Mouse (Mus musculus) A20 (cell line): Measurements from ENCODE around the gene Myrf.

Experiments used
- DNase-seq: peaks from one replicate; pipeline ENCODE4 v3.0.0-alpha.2; 2011; ENCODE audit warnings: low read depth, low spot score

The Myrf gene

DNA sequence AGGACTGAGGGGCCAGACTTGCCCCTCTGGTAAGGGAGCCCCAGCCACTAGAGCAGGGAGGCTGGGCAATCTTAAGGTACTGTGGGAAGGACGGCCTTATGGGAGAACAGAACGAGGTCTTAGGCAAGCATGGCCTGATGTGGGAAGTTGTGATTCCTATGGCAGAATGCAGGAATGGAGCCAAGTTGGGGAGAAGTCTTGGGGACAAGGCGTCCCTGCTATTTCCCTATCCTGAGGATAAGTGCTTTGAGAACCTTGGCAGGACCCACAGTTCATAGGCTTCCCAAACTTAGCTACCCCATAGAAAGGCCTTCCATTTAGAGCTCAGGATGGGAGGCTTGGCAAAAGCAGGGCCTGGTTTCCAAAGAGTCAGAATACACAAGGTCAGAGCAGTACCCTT is 31.7 kb downstream of the Myrf start:
- DNase-seq, result no peak

DNA sequence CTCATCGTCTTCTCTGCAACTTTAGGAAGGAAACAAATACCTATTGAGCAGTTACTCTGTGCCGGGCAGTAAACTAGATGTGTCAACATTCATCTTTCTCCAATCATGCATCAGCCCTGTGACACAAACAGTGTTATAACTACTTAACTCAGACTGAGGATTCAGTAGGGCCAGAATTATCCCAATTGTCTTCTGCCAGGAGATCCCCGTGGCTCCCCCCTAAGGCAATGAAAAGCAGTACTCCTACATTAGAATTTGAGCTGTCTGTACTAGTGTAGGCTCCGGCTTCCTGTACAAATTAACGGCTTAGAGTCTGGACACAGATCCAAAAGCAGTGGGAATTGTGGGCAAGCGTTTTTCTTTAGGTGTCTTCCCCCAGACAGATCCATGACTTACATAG is 35.5 kb downstream of the Myrf start:
- DNase-seq, result no peak

DNA sequence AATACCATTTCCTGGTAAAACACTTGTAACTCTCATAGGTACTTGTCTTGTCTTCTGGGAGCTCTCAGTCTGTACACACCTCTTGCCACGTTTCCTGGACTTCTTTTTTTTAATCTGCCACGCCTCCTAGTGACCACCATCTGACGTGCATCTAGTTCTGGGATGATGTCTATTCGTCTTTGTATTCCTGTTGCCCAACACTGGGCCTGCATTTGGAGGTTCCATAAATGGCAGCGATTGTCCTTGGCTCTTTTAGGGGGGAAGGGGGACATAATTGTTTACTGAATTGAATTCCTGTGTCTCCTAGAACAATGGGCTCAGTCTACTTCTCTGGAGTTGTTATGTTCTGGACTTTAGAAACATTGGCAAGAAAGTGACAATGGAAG is 35.9 kb downstream of the Myrf start:
- DNase-seq, result peak; percentile 65

DNA sequence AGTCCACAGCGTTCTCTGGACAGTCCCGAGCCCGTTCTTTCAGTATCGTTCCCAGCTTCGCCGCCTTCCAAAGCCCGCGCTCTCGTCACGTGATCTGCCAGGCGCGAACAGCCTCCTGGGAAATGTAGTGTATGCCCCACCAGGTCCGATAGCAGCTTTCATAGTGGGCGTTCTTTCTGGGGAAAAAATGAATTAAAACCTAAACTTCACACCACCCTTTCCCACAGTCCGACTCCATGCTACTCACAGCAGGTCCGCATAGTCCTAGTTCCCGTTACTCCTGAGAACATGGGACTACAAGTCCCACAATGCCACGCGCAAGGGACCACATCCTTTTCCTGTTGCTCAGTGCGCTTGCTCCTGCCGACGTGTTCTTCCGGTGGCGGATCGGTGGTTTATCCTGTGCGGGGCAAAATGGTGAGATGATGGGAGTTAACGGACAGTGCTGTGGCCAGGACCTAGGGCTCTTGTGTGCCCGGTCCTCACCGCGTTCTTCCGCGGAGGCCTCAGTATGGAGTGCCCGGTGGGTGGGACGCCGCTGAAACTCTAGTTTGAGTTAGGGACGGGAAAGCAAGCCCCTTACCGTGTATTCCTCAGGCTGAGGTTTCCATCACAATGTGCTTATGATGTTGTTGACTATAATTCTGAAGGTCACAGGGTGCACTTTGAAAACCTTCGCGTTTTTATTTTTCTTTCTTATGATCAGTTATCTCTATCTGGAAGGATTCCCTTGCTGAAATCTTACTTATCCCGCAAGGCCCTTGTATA is 36.5 kb downstream of the Myrf start, which contains the start of the genes Tmem258 and Fen1:
Tmem258 (plus strand) TSS at position 167 of the 768 bp plus-strand sequence.
Fen1 (minus strand) TSS at position 322 of the 768 bp plus-strand sequence.
- peak; percentile 93 for DNase-seq

DNA sequence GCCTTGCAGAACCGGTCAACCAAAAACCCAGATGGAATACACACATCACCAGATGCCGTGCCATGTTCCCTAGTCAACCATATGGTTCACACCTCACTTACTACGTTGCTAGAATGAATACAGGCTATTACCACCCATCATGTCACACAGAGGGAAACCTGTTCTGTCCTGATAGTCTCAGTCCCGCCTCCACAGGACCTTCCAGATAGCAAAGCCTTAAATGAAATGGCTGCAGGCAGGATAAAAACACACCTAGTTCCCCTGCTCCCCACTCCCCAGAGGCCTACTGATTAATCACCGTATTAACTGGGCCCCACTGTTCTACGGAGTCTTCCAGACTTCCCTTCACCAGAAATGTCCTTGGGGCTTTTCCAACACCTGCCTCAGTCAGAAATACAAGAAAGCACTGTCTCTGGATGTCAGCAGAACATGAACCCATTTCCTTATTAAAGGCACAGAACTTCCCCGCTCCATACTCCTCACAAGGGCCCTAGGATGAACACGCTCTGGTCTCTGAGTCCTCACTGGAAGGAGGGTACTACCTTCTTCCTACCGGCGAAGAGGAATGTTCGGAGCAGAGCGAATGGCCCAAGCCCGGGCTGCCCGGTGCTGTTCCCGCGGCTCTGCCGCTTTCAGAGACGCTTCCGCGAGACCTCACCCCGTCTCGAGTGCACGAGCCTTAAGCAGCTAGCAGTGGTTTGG is 37.3 kb downstream of the Myrf start:
- DNase-seq, result no peak

DNA sequence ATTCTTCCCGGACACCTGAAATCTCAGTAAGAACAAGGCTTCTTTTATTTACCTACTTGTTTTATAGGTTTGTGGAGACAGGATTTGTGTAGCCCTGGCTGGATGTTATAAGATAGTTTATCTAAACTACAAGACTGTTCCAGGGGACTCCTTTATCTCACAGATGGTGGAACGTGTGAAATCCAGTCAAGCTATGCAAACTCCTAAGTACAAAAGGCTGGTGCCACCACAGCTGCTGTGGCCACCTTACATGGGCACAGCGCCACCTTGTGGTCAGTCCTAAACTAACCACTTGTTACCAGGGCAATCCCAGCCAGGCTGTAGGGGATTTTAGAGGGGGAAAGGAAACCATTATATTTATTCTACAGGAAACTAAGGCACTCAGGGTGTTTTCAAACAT is 41.8 kb downstream of the Myrf start:
- DNase-seq, result peak; percentile 82

DNA sequence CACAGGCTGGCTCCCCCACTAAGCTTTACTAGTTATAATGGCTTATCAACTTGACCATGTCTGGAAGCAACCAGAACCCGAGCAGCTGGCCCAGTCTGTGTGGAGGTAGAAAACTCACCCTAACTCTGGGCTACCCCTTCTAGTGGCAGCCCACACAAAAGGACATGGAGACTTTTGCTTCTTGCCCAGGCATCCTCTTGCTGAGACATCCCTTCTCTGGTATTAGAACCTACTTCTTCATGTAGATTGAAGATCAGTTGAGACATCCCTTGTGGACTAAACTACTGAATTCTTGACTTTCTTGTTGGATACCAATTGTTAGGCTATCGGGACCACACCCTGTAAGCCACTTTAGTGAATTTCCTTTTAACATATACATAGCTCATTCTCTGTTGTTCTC is 42.3 kb downstream of the Myrf start:
- DNase-seq, result no peak

DNA sequence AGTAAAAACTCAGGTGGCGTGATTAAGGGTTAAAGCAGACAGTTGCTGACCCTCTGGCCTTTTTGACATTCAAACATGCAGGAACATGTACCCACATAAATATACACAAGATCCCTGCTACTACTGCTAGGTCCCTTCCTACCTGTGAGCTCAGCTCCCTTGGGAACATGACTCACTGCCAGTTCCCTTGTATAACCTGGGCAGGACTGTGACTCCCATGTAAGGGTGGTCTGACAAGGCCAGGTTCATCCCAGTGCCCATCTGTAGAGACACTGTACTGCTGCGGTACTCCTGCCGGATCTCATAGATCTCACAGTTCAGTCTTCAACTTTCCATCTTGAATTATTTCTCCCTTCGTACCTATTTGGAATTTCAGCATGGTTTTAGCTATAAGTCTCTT is 43.4 kb downstream of the Myrf start:
- no peak for DNase-seq

DNA sequence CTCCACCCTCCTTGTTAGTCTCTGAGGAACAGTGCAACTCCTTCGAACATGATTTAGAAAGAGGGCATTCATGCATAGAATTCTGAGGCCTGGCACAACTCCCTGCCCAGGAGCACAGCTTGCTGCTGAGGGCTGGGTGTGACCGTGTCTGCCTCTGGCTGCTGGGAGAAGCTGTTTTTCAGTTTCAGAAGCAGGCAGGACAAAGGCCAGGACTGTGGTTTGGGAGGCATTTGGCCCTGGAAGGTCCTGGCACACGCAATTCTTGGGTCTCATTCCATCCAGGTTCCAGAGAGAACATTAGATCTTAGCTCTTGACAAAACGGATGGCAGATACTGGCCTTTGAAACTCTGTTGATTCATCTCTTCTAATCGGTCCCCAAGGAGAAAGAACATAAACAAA is 45.3 kb downstream of the Myrf start:
- DNase-seq, result no peak

DNA sequence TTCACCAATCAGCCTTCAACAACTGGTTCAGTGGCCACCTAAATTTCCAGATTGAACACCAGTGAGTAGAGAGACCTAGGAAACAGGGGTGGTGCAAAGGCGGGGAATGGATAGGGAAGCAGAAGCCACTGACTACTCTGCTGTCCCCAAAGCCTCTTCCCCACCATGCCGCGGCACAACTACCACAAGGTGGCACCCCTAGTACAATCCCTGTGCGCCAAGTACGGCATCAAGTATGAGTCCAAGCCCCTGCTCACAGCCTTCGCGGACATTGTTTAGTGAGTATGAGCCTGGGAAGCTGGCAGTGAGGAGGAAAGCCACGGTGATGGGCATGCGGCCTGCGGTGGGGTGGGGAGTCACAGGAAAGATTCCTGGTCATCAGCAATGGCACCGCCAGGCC is 46.2 kb downstream of the Myrf start:
- no peak for DNase-seq

DNA sequence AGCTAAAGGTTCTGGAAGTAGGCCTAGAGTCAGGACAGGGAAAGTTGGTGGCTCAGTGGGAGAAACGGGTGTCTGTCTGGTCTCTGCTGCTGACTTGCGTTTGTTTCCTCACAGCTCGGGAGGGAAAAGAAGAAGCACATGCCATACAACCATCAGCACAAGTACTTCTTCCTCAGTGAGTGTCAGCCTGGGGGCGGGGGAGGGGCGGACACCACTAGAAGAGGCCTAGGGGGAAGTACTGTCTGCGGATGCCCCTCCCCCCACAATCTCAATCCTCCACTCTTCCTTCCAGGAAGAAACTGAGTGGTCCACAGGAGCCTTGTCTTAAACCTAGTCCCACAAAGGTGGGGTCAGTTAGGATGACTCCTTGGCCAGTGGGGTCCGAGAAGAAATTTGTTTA is 49.2 kb downstream of the Myrf start:
- no peak for DNase-seq

DNA sequence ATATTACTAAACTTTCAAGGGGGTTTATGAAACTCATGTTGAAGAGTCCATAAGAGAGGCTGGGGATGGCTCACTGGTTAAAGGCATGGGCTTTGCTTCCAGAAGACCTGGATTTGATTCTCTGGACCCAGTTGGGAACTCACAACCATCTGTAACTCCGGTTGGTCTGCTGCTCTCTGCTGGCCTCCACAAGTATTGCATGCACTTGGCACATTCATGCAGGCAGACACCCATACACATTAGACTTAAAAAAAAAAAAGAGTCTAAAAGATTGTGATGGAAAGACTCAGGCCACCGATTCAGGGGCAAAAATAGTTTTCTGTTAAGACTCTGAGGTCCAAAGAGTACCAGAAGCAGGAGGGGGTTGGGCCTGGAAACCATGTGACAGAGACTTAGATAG is 49.8 kb downstream of the Myrf start:
- peak; percentile 60 for DNase-seq

DNA sequence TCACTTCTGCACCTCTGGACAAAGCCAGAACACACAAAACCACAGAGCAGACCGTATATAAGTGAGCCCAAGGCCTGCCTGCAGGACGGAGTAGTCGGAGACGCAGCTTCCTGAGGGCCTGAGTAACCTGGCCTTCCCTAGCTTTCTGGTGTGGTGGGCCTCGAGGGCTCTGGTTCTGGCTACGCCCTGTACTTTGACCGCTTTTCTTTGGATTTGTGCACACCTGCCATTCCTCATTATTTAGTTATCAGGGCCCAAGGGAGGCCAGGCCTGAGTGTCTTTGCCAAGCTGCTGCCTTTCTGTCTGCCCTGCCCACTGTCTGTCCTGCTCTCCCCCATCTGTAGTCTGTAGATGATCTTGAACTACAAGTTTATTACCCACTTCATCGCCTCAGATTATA is 50.6 kb downstream of the Myrf start:
- DNase-seq, result no peak

DNA sequence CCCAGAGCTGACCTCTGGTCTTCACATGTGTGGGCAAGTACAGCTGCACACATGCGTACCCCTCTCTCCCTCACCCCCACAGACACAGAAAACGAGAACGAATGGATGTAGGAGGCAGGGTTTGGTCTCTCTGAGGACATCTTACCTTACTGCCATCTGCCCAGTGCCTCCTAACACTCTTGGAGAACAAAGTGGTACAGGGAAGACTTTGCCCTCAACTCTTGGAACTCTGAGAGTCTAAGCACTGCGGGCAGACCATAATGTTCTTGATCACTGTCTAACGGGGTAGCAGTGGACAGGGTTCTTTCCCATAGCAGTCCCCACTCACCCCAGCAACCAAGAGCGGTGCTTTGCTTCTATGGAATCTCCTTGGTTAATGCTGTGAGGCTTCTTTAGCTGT is 51.5 kb downstream of the Myrf start:
- DNase-seq, result no peak

DNA sequence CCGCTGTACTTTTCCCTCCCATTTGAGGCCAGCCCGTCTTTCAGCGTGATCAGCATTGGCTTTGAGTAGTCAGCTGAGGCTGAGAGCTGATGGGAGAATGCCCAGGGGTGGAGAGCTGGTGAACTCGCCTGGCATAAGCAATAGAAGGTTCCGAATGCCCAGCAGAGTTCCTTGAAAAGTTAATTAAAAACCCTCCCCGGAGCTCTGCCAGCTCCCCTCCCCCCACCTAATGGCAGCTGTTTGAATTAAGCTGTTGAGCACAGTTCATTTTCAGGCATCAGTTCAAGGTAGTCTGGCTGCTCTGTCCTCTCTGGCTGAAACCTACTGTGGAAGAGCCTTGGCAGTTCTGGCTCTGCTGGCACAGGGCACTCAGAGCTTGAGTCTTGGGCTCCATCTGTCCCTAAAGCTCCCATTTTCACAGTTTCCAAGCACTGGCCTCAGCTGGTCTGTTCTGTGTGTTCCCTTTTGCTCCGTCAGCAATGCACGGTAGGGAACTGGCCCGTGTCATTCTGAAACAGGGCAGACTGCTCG is 52.2 kb downstream of the Myrf start:
- no peak for DNase-seq

DNA sequence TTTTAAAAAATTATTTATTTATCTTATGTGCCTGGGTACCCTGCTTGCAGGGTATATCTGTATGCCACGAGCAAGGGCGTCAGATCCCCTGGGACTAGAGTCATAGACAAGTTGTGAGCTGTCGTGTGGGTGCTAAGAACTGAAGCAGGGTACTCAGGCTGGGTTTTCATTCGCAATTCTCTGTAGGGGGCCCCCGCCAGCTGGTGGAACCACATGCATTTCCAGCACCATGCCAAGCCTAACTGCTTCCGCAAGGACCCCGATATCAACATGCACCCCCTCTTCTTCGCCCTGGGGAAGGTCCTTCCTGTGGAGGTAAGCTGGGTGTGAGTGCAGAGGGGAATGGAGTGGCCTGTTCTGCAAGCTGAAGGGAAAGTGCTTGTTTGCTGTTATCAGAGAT is 54.0 kb downstream of the Myrf start:
- no peak for DNase-seq

DNA sequence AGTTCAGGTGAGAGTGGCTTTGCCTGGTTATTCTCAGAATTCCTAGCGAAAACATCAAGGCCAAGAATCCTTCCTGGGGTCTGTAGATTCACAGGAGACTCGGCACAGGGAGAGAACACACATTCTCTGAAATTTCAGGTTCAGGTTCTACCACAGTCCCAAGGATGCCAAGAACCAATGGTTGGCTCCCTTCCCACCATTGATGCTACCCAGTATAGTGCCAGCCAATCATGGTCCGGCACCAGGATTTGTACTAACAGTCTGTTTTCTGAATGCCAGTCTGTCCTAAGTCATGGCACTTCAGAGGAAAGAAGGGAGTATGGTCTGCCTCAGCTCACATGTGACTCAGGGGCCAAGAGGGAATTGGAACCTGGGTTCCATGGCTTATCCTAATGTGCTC is 54.7 kb downstream of the Myrf start:
- DNase-seq, result no peak

DNA sequence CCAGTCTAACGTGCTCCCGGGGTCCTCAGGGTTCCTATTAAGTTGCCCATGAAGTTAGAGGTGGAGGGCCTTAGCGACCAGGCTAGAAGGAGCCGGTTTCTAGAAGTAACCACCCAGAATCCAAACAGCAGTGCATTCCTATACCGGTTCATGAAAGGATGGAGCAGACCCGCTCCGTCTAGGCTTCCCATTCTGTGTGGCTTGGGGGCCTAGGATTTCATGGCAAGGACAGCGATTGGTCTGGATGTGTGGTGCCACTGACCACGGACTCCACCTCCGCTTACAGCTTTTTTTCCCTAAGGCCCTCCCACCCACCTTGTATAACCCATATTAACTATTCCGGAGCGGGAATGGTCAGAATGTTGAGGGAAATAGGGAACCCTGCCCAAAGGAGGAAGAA is 56.5 kb downstream of the Myrf start:
- no peak for DNase-seq

DNA sequence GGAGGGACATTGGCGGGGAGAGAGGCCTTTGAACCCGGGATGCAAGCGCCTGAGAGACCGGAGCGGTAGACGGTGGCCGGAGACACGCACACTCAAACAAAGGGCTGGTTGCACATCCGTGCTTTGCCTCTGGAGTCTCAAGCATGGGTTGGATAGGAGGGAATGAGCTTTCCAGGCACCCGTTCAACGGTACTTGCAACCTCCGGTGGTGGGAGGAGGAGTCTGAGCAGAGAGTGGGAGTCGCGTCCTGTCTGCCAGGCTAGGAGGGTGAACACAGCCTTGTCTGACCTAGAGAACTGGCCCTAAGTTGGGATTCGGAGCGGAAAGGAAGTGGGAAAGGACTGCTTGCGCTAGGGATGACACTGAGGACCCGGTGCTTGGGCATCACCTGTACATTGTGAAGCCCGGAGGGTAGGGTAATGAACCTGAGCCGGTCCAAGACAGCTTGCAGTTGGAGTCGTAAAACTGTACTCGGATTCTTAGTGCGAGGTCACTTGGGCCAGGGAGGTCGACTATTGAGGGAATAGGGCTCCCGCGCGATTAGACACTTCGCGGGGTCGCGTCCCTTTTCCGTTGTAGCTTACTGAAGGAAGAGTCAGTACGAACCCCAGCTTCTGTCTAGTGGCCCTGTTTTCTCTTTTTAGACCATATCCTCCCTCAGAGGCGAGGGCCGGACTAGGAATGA is 57.1 kb downstream of the Myrf start:
- no peak for DNase-seq

DNA sequence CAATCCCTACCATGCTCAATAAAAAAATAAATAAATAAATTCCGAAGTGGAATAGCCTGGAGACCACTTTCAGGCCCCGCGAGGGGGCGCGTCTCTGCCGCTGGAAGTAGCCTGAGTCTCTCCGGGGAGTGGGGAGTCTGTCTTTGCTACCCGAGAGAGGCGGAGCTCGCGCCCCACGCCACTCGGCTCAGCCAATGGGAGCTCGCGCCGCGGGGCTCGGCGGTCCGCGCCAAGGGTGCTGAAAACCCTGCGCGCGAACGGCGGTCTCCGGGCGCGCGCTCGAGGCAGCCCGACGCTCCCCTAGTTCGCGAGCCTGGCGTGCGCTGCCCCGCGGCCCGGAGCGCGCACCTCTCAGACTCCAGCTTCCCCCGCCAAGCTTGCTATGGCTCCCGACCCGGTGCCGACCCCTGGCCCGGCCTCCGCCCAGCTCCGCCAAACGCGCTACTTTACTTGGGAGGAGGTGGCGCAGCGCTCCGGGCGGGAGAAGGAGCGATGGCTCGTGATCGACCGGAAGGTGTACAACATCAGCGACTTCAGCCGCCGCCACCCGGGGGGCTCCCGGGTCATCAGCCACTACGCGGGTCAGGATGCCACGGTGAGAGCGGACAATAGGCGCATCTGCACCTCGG is 57.8 kb downstream of the Myrf start, which contains the start of gene Fads1:
Fads1 (plus strand) TSS at position 219 of the 629 bp plus-strand sequence.
- DNase-seq, result peak; percentile 95

DNA sequence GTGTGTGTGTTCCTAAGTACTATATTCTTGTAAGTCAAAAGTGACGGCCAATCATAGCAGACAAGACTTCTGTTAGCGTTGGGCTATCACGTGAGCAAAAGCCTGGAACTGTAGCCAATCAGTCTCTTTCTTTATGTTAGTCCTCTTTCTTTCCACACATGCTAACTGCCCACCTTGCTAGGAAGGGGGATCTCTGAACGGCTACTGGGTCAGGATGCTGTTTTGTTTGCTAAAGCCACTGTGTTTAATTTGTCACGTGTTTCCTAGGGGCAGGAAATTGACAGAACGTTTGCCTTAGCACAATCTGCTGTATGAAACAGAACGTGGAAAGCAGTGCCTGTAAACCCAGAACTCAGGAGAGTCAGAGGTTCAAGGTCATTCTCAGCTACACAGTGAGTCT is 58.4 kb downstream of the Myrf start:
- no peak for DNase-seq

DNA sequence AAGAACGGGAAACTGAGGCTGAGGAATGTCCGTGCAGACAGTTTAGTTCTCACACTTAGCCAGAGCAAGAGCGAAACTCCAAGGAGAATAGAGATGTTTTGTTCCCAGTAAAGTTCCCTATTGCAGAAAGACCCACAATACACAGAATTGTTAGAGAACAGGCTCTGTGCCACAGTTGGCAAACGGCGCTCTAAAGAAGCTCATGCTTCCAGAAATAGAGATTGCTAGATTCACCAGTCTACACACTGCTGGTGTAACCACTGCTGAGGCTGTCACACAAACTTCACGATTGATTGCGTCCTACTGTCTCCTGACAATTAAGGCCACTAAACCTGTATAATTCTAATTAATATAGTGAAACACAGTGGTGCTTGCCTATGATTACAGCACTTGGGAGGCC is 59.3 kb downstream of the Myrf start:
- DNase-seq, result no peak
